Mouse (Mus musculus): ENCODE results near the gene Atpif1. TPM values are rescaled to one million over a fixed set of nuclear protein-coding genes. Genes with fewer than 3 reads are reported as not detected.
A peak's percentile ranks its signal among the peaks of the same experiment; 100 is the strongest.
"Not testable (repeated sequence)": the region's sequence is repeated elsewhere in the genome, so short reads cannot be mapped to it uniquely, and the experiment has no call there.

Gene Atpif1
- total RNA-seq (2021) = 100 to 1,000 TPM; 584 to 591 TPM
- long read RNA-seq, experiment 1, transcript Atpif1-201 (3 exons, 539 nt) = major isoform, 168 of 189 reads
- long read RNA-seq, experiment 1, transcript Atpif1-202 (2 exons, 1,014 nt) = minor isoform, 10 of 189 reads
- long read RNA-seq, experiment 1, partial matches to known transcripts = 0 of 189 reads
- long read RNA-seq, experiment 1, other reads (novel, unspliced or antisense) = 11 of 189 reads
- long read RNA-seq, experiment 2, transcript Atpif1-201 (3 exons, 539 nt) = major isoform, 411 of 444 reads
- long read RNA-seq, experiment 2, partial matches to known transcripts = 0 of 444 reads
- long read RNA-seq, experiment 2, other reads (novel, unspliced or antisense) = 26 of 444 reads

GRCm38 (mm10) chr4:132532981-132533916 is at the start of gene Atpif1:
TSS of gene Atpif1 (minus strand) at chr4:132533659.
- DNase-seq (ENCODE audit: low spot score in 2 of 2) = peak; percentile 82 to 93

- DNase-seq (ENCODE audit: low spot score in 2 of 2) = no peak
These were observed 41.4 kb upstream of the Atpif1 start for GRCm38 (mm10) chr4:132574809-132575347.

GRCm38 (mm10) chr4:132573327-132573726 is 39.9 kb upstream of the Atpif1 start:
- DNase-seq (ENCODE audit: low spot score in 2 of 2) = peak in 1 of 2 experiments; percentile 12

GRCm38 (mm10) chr4:132571190-132571589 is 37.7 kb upstream of the Atpif1 start:
- DNase-seq (ENCODE audit: low spot score in 2 of 2) = no peak

GRCm38 (mm10) chr4:132569115-132569514 is 35.7 kb upstream of the Atpif1 start:
- DNase-seq (ENCODE audit: low spot score in 2 of 2) = no peak

GRCm38 (mm10) chr4:132567361-132567779 is 33.9 kb upstream of the Atpif1 start:
- peak in 1 of 2 experiments; percentile 14 for DNase-seq (ENCODE audit: low spot score in 2 of 2)

GRCm38 (mm10) chr4:132565089-132565747 is 31.8 kb upstream of the Atpif1 start:
- peak in 1 of 2 experiments; percentile 28 for DNase-seq (ENCODE audit: low spot score in 2 of 2)

GRCm38 (mm10) chr4:132563965-132564364 is 30.5 kb upstream of the Atpif1 start, which contains the start of gene Ptafr:
TSS of gene Ptafr (plus strand) at chr4:132564067.
- DNase-seq (ENCODE audit: low spot score in 2 of 2) = peak in 1 of 2 experiments; percentile 30

- DNase-seq (ENCODE audit: low spot score in 2 of 2) = no peak
These were observed 29.8 kb upstream of the Atpif1 start for GRCm38 (mm10) chr4:132563261-132563660.

GRCm38 (mm10) chr4:132555550-132555949 is 22.1 kb upstream of the Atpif1 start:
- not testable (repeated sequence) for DNase-seq (ENCODE audit: low spot score in 2 of 2)

GRCm38 (mm10) chr4:132554653-132555052 is 21.2 kb upstream of the Atpif1 start:
- DNase-seq (ENCODE audit: low spot score in 2 of 2) = no peak

GRCm38 (mm10) chr4:132554221-132554620 is 20.8 kb upstream of the Atpif1 start:
- no peak for DNase-seq (ENCODE audit: low spot score in 2 of 2)

- peak in 1 of 2 experiments; percentile 63 for DNase-seq (ENCODE audit: low spot score in 2 of 2)
These were observed 12.4 kb upstream of the Atpif1 start for GRCm38 (mm10) chr4:132545851-132546250.

- no peak for DNase-seq (ENCODE audit: low spot score in 2 of 2)
These were observed 9.3 kb upstream of the Atpif1 start for GRCm38 (mm10) chr4:132542724-132543123.

- no peak for DNase-seq (ENCODE audit: low spot score in 2 of 2)
These were observed 8.0 kb upstream of the Atpif1 start for GRCm38 (mm10) chr4:132541413-132541812.

- DNase-seq (ENCODE audit: low spot score in 2 of 2) = no peak
These were observed 6.0 kb upstream of the Atpif1 start for GRCm38 (mm10) chr4:132539481-132539880.

- DNase-seq (ENCODE audit: low spot score in 2 of 2) = peak; percentile 90 to 96
These were observed 2.1 kb upstream of the Atpif1 start, which contains the start of gene Dnajc8 for GRCm38 (mm10) chr4:132535406-132536121. TSS of gene Dnajc8 (plus strand) at chr4:132535550.

- no peak for DNase-seq (ENCODE audit: low spot score in 2 of 2)
These were observed 963 bp downstream of the Atpif1 start for GRCm38 (mm10) chr4:132532496-132532895.

GRCm38 (mm10) chr4:132530033-132530804 is 3.2 kb downstream of the Atpif1 start:
- no peak for DNase-seq (ENCODE audit: low spot score in 2 of 2)
